Mouse (Mus musculus) MEL (cell line): ENCODE measurements at regions not wholly inside any gene's neighbourhood (a gene's known extent, or its start where the extent isn't known, plus 50 kb on each side); places are given as distances from the start of the nearest gene placed in this dataset.

Source experiments
- DNase-seq: peaks from one replicate; pipeline ENCODE4 v3.0.0; 2011; ENCODE audit warnings: low read depth, low spot score
- H3K27ac ChIP-seq: 2 replicates; pipeline ENCODE4 v1.5.1; 2012; ENCODE audit warnings: low read depth, mild to moderate bottlenecking, control low read depth, low read length, moderate library complexity; ENCODE audit not compliant: control insufficient read depth
- H3K27me3 ChIP-seq, 2 experiments: fragments of 150-350 bp in 1 of 2; sonication (generic) in 1 of 2; 2 replicates each; pipeline ENCODE4 v1.6.1; 2012; ENCODE audit warnings: low read length in 2 of 2, mild to moderate bottlenecking in 2 of 2, improper control_type of control experiment in 1 of 2, moderate library complexity in 1 of 2; ENCODE audit not compliant: insufficient read depth in 2 of 2, control insufficient read depth in 1 of 2
- H3K36me3 ChIP-seq, 2 experiments: 2 replicates each; pipeline ENCODE4 v1.6.1; 2012 to 2014; ENCODE audit warnings: low read length in 2 of 2, improper control_type of control experiment in 1 of 2, inconsistent platforms in 1 of 2, mild to moderate bottlenecking in 1 of 2; ENCODE audit not compliant: insufficient read depth in 2 of 2, control insufficient read depth in 1 of 2
- H3K4me1 ChIP-seq, 2 experiments: fragments of 150-350 bp in 1 of 2; sonication (generic) in 1 of 2; 2 replicates each; pipeline ENCODE4 v1.6.1; 2012; ENCODE audit warnings: low read length in 2 of 2, improper control_type of control experiment in 1 of 2, mild to moderate bottlenecking in 1 of 2; ENCODE audit not compliant: insufficient read depth in 2 of 2, control insufficient read depth in 1 of 2
- H3K4me3 ChIP-seq, 2 experiments: fragments of 150-350 bp in 1 of 2; sonication (generic) in 1 of 2; 2 replicates each; pipeline ENCODE4 v1.5.1; 2012; ENCODE audit warnings: low read depth in 2 of 2, low read length in 2 of 2, mild to moderate bottlenecking in 2 of 2, moderate library complexity in 2 of 2, control low read depth in 1 of 2, improper control_type of control experiment in 1 of 2; ENCODE audit not compliant: control insufficient read depth in 1 of 2, insufficient read depth in 1 of 2
- H3K79me2 ChIP-seq: 2 replicates; pipeline ENCODE4 v1.6.1; 2012; ENCODE audit warnings: mild to moderate bottlenecking, low read length, moderate library complexity; ENCODE audit not compliant: control insufficient read depth, poor library complexity, insufficient read depth
- H3K9ac ChIP-seq: 2 replicates; pipeline ENCODE4 v1.6.1; 2012; ENCODE audit warnings: low read depth, mild to moderate bottlenecking, control low read depth, low read length, moderate library complexity; ENCODE audit not compliant: control insufficient read depth, poor library complexity, severe bottlenecking
- H3K9me3 ChIP-seq: fragments of 150-350 bp; sonication (generic); replicated peaks from 2 replicates; pipeline ENCODE4 v1.6.1; 2012; ENCODE audit warnings: mild to moderate bottlenecking, low read length, improper control_type of control experiment, moderate library complexity; ENCODE audit not compliant: insufficient read depth
- CHD1 ChIP-seq: IDR thresholded peaks from 2 replicates; pipeline ENCODE4 v1.6.1; 2012; ENCODE audit warnings: low read depth, mild to moderate bottlenecking, inconsistent platforms, low read length, improper control_type of control experiment
- CHD2 ChIP-seq: IDR thresholded peaks from 2 replicates; pipeline ENCODE4 v1.6.1; 2011; ENCODE audit warnings: low read length, improper control_type of control experiment
- EP300 ChIP-seq, 2 experiments: IDR thresholded peaks; 2 replicates each; pipeline ENCODE4 v1.6.1; 2011; ENCODE audit warnings: improper control_type of control experiment in 2 of 2, low read length in 2 of 2, low read depth in 1 of 2, mild to moderate bottlenecking in 1 of 2
- ETS1 ChIP-seq: IDR thresholded peaks from 2 replicates; pipeline ENCODE4 v1.6.1; 2012; ENCODE audit warnings: low read depth, mild to moderate bottlenecking, inconsistent platforms, low read length, improper control_type of control experiment, moderate library complexity
- GABPA ChIP-seq: IDR thresholded peaks from 2 replicates; pipeline ENCODE4 v1.6.1; 2012; ENCODE audit warnings: low read depth, mild to moderate bottlenecking, inconsistent platforms, low read length, improper control_type of control experiment, moderate library complexity
- GATA1 ChIP-seq: IDR thresholded peaks from 2 replicates; pipeline ENCODE4 v1.6.1; 2011; ENCODE audit warnings: low read depth, low read length, improper control_type of control experiment
- HCFC1 ChIP-seq: IDR thresholded peaks from 2 replicates; pipeline ENCODE4 v1.6.1; 2012; ENCODE audit warnings: low read depth, mild to moderate bottlenecking, inconsistent platforms, low read length, improper control_type of control experiment, moderate library complexity
- KAT2A ChIP-seq: conservative IDR thresholded peaks from 2 replicates; pipeline ENCODE4 v1.6.1; 2012; ENCODE audit warnings: low read depth, low read length, improper control_type of control experiment, inconsistent platforms
- MAX ChIP-seq: IDR thresholded peaks from 2 replicates; pipeline ENCODE4 v1.6.1; 2011; ENCODE audit warnings: low read length, improper control_type of control experiment
- MAZ ChIP-seq: IDR thresholded peaks from 2 replicates; pipeline ENCODE4 v1.6.1; 2012; ENCODE audit warnings: low read depth, mild to moderate bottlenecking, inconsistent platforms, low read length, improper control_type of control experiment
- MYB ChIP-seq: IDR thresholded peaks from 2 replicates; pipeline ENCODE4 v1.6.1; 2011; ENCODE audit warnings: mild to moderate bottlenecking, low read depth, low read length, improper control_type of control experiment
- MYC ChIP-seq: IDR thresholded peaks from 2 replicates; pipeline ENCODE4 v1.6.1; 2011; ENCODE audit warnings: low read depth, mild to moderate bottlenecking, low read length, improper control_type of control experiment, moderate library complexity
- NELFE ChIP-seq: IDR thresholded peaks from 2 replicates; pipeline ENCODE4 v1.6.1; 2011; ENCODE audit warnings: low read depth, low read length, improper control_type of control experiment
- POLR2AphosphoS2 ChIP-seq: IDR thresholded peaks from 2 replicates; pipeline ENCODE4 v1.6.1; 2011; ENCODE audit warnings: low read length, improper control_type of control experiment
- POLR2AphosphoS5 ChIP-seq: IDR thresholded peaks from 2 replicates; pipeline ENCODE4 v1.6.1; 2012; ENCODE audit warnings: low read depth, borderline replicate concordance, mild to moderate bottlenecking, inconsistent platforms, low read length, moderate library complexity, mixed read lengths
- RCOR1 ChIP-seq: IDR thresholded peaks from 2 replicates; pipeline ENCODE4 v1.6.1; 2012; ENCODE audit warnings: low read depth, mild to moderate bottlenecking, inconsistent platforms, low read length, improper control_type of control experiment
- SIN3A ChIP-seq: IDR thresholded peaks from 2 replicates; pipeline ENCODE4 v1.6.1; 2012; ENCODE audit warnings: low read length, improper control_type of control experiment, inconsistent platforms
- TBP ChIP-seq: IDR thresholded peaks from 2 replicates; pipeline ENCODE4 v1.8.0; 2011; ENCODE audit warnings: low read depth, low read length, improper control_type of control experiment
- TCF12 ChIP-seq: IDR thresholded peaks from 2 replicates; pipeline ENCODE4 v1.6.1; 2014; ENCODE audit warnings: low read depth, mild to moderate bottlenecking, inconsistent platforms, low read length, improper control_type of control experiment, moderate library complexity
- USF1 ChIP-seq: IDR thresholded peaks from 2 replicates; pipeline ENCODE4 v1.6.1; 2014; ENCODE audit warnings: low read depth, mild to moderate bottlenecking, inconsistent platforms, low read length, improper control_type of control experiment, moderate library complexity
- ZC3H11A ChIP-seq: IDR thresholded peaks from 2 replicates; pipeline ENCODE4 v1.6.1; 2012; ENCODE audit warnings: low read depth, mild to moderate bottlenecking, inconsistent platforms, low read length, improper control_type of control experiment
- ZKSCAN1 ChIP-seq: IDR thresholded peaks from 2 replicates; pipeline ENCODE4 v1.6.1; 2012; ENCODE audit warnings: low read depth, mild to moderate bottlenecking, inconsistent platforms, low read length, improper control_type of control experiment, moderate library complexity

- Histone ChIP-seq H3K36me3 (no peaks in the 10 kb centered on the region), H3K9ac (no peak overlapping the region), H3K4me3 (no peak overlapping the region), H3K9me3 (no peaks in the 10 kb centered on the region), H3K79me2 (no peaks in the 10 kb centered on the region), H3K27me3 (no peaks in the 10 kb centered on the region), H3K27ac (no peak overlapping the region), H3K4me1 (no peaks in the 10 kb centered on the region)
- TF ChIP-seq MYC: no peak
- TF ChIP-seq SIN3A: no peak
- TF ChIP-seq USF1: no peak
- TF ChIP-seq KAT2A: no peak
- TF ChIP-seq POLR2AphosphoS2: no peak
- TF ChIP-seq HCFC1: no peak
- TF ChIP-seq MAZ: no peak
- no peak for TF ChIP-seq MAX
- no peak for TF ChIP-seq TCF12
- DNase-seq: no peak
Observed at GRCm38 (mm10) chr10:97047566-97047965, 430.8 kb downstream of the Btg1 start.

DNA sequence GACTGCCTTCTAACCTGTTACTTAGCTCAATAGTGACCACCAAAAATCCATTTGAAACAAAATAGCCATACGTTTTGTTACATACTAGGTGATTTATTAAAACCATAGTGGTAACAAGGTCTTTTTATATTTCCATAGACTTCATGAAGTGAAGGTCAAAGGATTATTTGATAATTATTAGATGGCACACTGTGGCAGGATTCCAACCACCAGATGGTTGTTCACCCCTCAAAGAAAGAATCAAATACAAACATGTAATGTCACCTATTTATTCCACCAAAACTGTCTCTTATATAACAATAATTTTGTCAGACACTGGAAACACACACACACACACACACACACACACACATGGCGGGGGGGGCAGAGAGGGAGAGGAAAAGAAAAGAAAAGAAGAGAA lies 431.2 kb downstream of the Btg1 start:
- H3K4me1 ChIP-seq: no peaks in the 10 kb centered on the region
- TF ChIP-seq CHD1: no peak
- no peak for TF ChIP-seq MYC
- no peak for TF ChIP-seq ZKSCAN1
- no peak for TF ChIP-seq ETS1
- TF ChIP-seq NELFE: no peak
- TF ChIP-seq KAT2A: no peak
- no peak for TF ChIP-seq GABPA
- no peak for TF ChIP-seq TCF12
- no peak for TF ChIP-seq GATA1
- TF ChIP-seq RCOR1: no peak
- no peak for TF ChIP-seq EP300 (IDR thresholded peaks at IDR 0.05; ENCODE audit: low read depth in 1 of 2, low read length in 2 of 2)
- TF ChIP-seq USF1: no peak
- TF ChIP-seq MYB: no peak
- no peak for TF ChIP-seq ZC3H11A
- no peak for TF ChIP-seq POLR2AphosphoS5
- TF ChIP-seq CHD2: no peak
- no peak for TF ChIP-seq MAX
- no peak for TF ChIP-seq TBP
- no peak overlapping the region for H3K27ac ChIP-seq
- H3K27me3 ChIP-seq: no peaks in the 10 kb centered on the region
- no peak for DNase-seq
- H3K9ac ChIP-seq: no peak overlapping the region
- no peaks in the 10 kb centered on the region for H3K79me2 ChIP-seq
- no peaks in the 10 kb centered on the region for H3K9me3 ChIP-seq
- no peaks in the 10 kb centered on the region for H3K36me3 ChIP-seq
- no peak overlapping the region for H3K4me3 ChIP-seq
